26 mouse cellular contexts compared by ENCODE assay signal in the genomic region with DNA sequence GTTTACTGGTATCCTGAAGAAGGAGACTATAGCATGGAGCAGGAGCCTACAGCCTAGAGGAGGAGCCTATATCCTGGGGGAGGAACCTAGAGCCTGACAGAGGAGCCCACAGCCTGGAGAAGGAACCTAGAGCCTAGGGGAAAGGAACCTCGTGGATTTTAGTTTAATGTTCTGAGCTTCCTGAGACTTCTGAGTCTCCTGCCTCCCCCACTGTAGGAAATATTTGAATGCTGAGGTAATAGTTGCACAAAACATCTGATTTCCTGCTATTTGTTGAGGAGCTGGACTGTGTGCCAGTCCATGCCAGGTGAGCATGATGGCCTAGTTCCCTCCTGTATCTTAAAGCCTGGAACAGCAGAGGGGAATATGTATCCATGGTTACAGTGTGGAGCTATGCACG.
A peak's percentile ranks its signal among the peaks of the same experiment; 100 is the strongest.
DNase-seq lines count a peak whose midpoint lies in the region; ATAC-seq and TF ChIP-seq lines count a peak whose summit lies in the region.
"Had no signal": no experiment of that assay in that cellular context is flagged by ENCODE, and none has a peak within 500 bp of the region (broad histone marks: within the 10 kb centered on the region; RNA-seq: fewer than 3 reads in every experiment).

No protein-coding gene starts in this region.

- 41% methylated on average over 2 of the region's 2 CpGs for WGBS in heart, adult 2 months
- 64% methylated on average over 2 of the region's 2 CpGs for WGBS in heart, embryonic 12.5 days

- no peaks in the 10 kb centered on the region for H3K27me3 ChIP-seq in heart, adult 2 months (ENCODE audit: control insufficient read depth, insufficient read depth, low read length)
- no peaks in the 10 kb centered on the region for H3K27me3 ChIP-seq in heart, embryonic 12.5 days (replicated peaks)
- H3K27me3 ChIP-seq: embryonic facial prominence, embryonic 13.5 days; embryonic facial prominence, embryonic 15.5 days had no signal

- H3K79me2 ChIP-seq in heart, adult 2 months (replicated peaks; ENCODE audit: control insufficient read depth, insufficient read depth, low read length) = no peaks in the 10 kb centered on the region

- TF ChIP-seq EP300 in heart, adult 2 months (IDR thresholded peaks at IDR 0.05; ENCODE audit: insufficient read depth, low read depth, low read length) = no peak

- H3K4me3 ChIP-seq in heart, adult 2 months = no peak overlapping the region
- no peak overlapping the region for H3K4me3 ChIP-seq in heart, embryonic 12.5 days
- no peak overlapping the region for H3K4me3 ChIP-seq in brown adipose tissue, adult 24 weeks (ENCODE audit: insufficient read depth, low read depth, low read length)
- H3K4me3 ChIP-seq: embryonic facial prominence, embryonic 13.5 days; embryonic facial prominence, embryonic 15.5 days; erythroblast, embryonic 14.5 days; forebrain, embryonic 10.5 days; forebrain, embryonic 12.5 days had no signal

- ATAC-seq in heart, embryonic 12.5 days (ENCODE audit: insufficient number of reproducible peaks, low FRiP score) = no peak
- ATAC-seq: activated CD4-positive, CD25-positive, alpha-beta regulatory T cell, adult 4 months; forebrain, embryonic 14.5 days; forebrain, embryonic 16.5 days had no signal

- peak overlapping the region; percentile 70 for H3K27ac ChIP-seq in heart, adult 2 months
- H3K27ac ChIP-seq in heart, embryonic 12.5 days (ENCODE audit: poor library complexity, severe bottlenecking) = no peak overlapping the region
- peak overlapping the region; percentile 81 for H3K27ac ChIP-seq in brown adipose tissue, adult 24 weeks (replicated peaks; ENCODE audit: low read depth, low read length)
- H3K27ac ChIP-seq: embryonic facial prominence, embryonic 13.5 days; embryonic facial prominence, embryonic 15.5 days; forebrain, embryonic 10.5 days; forebrain, embryonic 12.5 days had no signal

- H3K9ac ChIP-seq in heart, adult 2 months (ENCODE audit: low read depth, low read length) = no peak overlapping the region
- no peak overlapping the region for H3K9ac ChIP-seq in heart, embryonic 12.5 days
- H3K9ac ChIP-seq: embryonic facial prominence, embryonic 13.5 days; embryonic facial prominence, embryonic 15.5 days; forebrain, embryonic 12.5 days had no signal

- H3K9me3 ChIP-seq in heart, embryonic 12.5 days (replicated peaks) = no peaks in the 10 kb centered on the region
- H3K9me3 ChIP-seq: embryonic facial prominence, embryonic 13.5 days; embryonic facial prominence, embryonic 15.5 days; forebrain, embryonic 10.5 days; forebrain, embryonic 12.5 days had no signal

- intact Hi-C loops in heart, postnatal 25 days (cut with DNase I) = no loop called here
- intact Hi-C loops in heart, adult 2 months (cut with DNase I) = loop anchor here (5.0 kb wide), 1 partner anchor 297 kb away; the partner anchor contains the start of gene Il15
- intact Hi-C loops in heart, postnatal 14 days (cut with DNase I) = no loop called here

- H3K4me2 ChIP-seq in heart, embryonic 12.5 days = no peak overlapping the region
- H3K4me2 ChIP-seq: embryonic facial prominence, embryonic 13.5 days; embryonic facial prominence, embryonic 15.5 days; forebrain, embryonic 12.5 days had no signal

- DNase-seq in heart, adult 11 months = peak; percentile 93
- no peak for DNase-seq in heart, postnatal 25 days (ENCODE audit: low spot score)
- DNase-seq in heart, adult 2 months = peak in 1 of 2 experiments; percentile 8
- peak; percentile 15 to 66 for DNase-seq in heart, adult 9 months (ENCODE audit: low spot score in 2 of 2)
- DNase-seq in heart, postnatal 14 days = no peak
- DNase-seq in kidney, postnatal 36 days = no peak
- DNase-seq: adrenal gland, adult 8-10 months; adrenal gland, postnatal 14 days; adrenal gland, postnatal 36 days; cerebellum, adult 11 months; cerebellum, adult 18-20 months; cerebellum, adult 8-10 months; cerebellum, adult 9-11 months; cerebellum, postnatal 14 days; cerebellum, postnatal 36 days; embryo, embryonic 11 days had no signal

- TF ChIP-seq CTCF in heart, adult 2 months (IDR thresholded peaks at IDR 0.05) = no peak

- peaks cover 2% of the 10 kb centered on the region; the same call in 1 of the 2 replicates for H3K36me3 ChIP-seq in heart, adult 2 months (ENCODE audit: control insufficient read depth, insufficient read depth, low read length)
- H3K36me3 ChIP-seq in heart, embryonic 12.5 days = no peaks in the 10 kb centered on the region
- H3K36me3 ChIP-seq: embryonic facial prominence, embryonic 13.5 days; embryonic facial prominence, embryonic 15.5 days; forebrain, embryonic 10.5 days; forebrain, embryonic 12.5 days had no signal

- no peak for TF ChIP-seq POLR2A in heart, adult 2 months (IDR thresholded peaks at IDR 0.05; ENCODE audit: insufficient read depth, low read depth, low read length)

- H3K4me1 ChIP-seq in heart, adult 2 months (ENCODE audit: control insufficient read depth, insufficient read depth, low read length) = peaks cover 8% of the 10 kb centered on the region
- no peaks in the 10 kb centered on the region for H3K4me1 ChIP-seq in heart, embryonic 12.5 days (replicated peaks)
- H3K4me1 ChIP-seq in brown adipose tissue, adult 24 weeks (ENCODE audit: control insufficient read depth, insufficient read depth, insufficient read length, low read length) = peaks cover 6% of the 10 kb centered on the region; the same call in 1 of the 2 replicates
- H3K4me1 ChIP-seq: embryonic facial prominence, embryonic 13.5 days; embryonic facial prominence, embryonic 15.5 days had no signal

Comparison
In these comparisons a context has a peak if more than half of its experiments do, and no peak if none do; other contexts are left out.
1. DNase-seq: peak in heart, adult 11 months (single experiment) and heart, adult 9 months (2 of 2); none in heart, postnatal 25 days (single experiment), heart, postnatal 14 days (0 of 2) and kidney, postnatal 36 days (0 of 2).